In genomic region chr9:22002194-22003162, GRCm38 (mm10) we compare ENCODE assay signal across 8 mouse cellular contexts. TPM values are rescaled to one million over a fixed set of nuclear protein-coding genes. Genes with fewer than 3 reads are reported as not detected.
DNase-seq lines count a peak whose midpoint lies in the region; ATAC-seq and TF ChIP-seq lines count a peak whose summit lies in the region.

Gene Ccdc151 (minus strand): TSS chr9:22002634.
Gene Prkcsh (plus strand): TSS chr9:22002806.

- no peak within 1 kb of the TSS for H3K27ac ChIP-seq in cortical plate, adult 2 months (ENCODE audit: insufficient read depth, low read length)

- TF ChIP-seq POLR2A in cortical plate, adult 2 months (IDR thresholded peaks at IDR 0.05; ENCODE audit: extremely low read depth, insufficient read depth, low read length) = peak; percentile 93

- peaks cover 6% of the 10 kb centered on the region for H3K4me1 ChIP-seq in cortical plate, adult 2 months (ENCODE audit: control insufficient read depth, insufficient read depth, low read length)
- peaks cover 52% of the 10 kb centered on the region for H3K4me1 ChIP-seq in megakaryocyte, embryonic 14.5 days

- DNase-seq in gastrocnemius, adult 8-10 months (ENCODE audit: low spot score in 2 of 2) = peak; percentile 98 to 100
- peak; percentile 98 for DNase-seq in hindlimb bud, embryonic 11.5 days (ENCODE audit: extremely low spot score, low read depth, low spot score)
- DNase-seq in left cerebral cortex, adult 8-10 months (ENCODE audit: low spot score in 2 of 2) = peak; percentile 97 to 100
- peak; percentile 100 for DNase-seq in right cerebral cortex, postnatal 10 days (ENCODE audit: low spot score in 2 of 2)
- peak; percentile 97 for DNase-seq in urinary bladder, postnatal 25 days (ENCODE audit: low spot score)

- ATAC-seq in activated CD4-positive, CD25-positive, alpha-beta regulatory T cell, adult 4 months = peak; percentile 93

- H3K9me3 ChIP-seq in megakaryocyte, embryonic 14.5 days = no peaks in the 10 kb centered on the region

- no peak for TF ChIP-seq CTCF in cortical plate, adult 2 months (IDR thresholded peaks at IDR 0.05; ENCODE audit: extremely low read depth, insufficient read depth, low read length)

- peaks cover 20% of the 10 kb centered on the region for H3K27me3 ChIP-seq in megakaryocyte, embryonic 14.5 days (replicated peaks)

- peaks cover 40% of the 10 kb centered on the region for H3K36me3 ChIP-seq in megakaryocyte, embryonic 14.5 days (replicated peaks; ENCODE audit: low read length)

- peak within 1 kb of the TSS; percentile 61 for H3K4me3 ChIP-seq in cortical plate, adult 2 months (ENCODE audit: insufficient read depth, low read length)
- H3K4me3 ChIP-seq in megakaryocyte, embryonic 14.5 days (replicated peaks) = peak within 1 kb of the TSS; percentile 94

RNA-seq across cellular contexts. Expression of gene Ccdc151, which starts in this region (rescaled TPM):
- polyA plus RNA-seq in activated CD4-positive, CD25-positive, alpha-beta regulatory T cell, adult 4 months (2017; shearing (Covaris generic)) = not detected
- 7.7 and 7.9 TPM in 2 replicates for polyA plus RNA-seq in cortical plate, adult 2 months (2012; rRNA removed)
- total RNA-seq in gastrocnemius, adult 8-10 months (2022) = not detected
- 1 to 10 TPM; 6.6 to 9.2 (median 6.7) TPM for total RNA-seq in left cerebral cortex, adult 8-10 months (2022)
- 0.18 TPM in 1 of 2 replicates, not detected in the other for polyA plus RNA-seq in megakaryocyte, embryonic 14.5 days (2012; ENCODE audit: insufficient read depth, low replicate concordance)

RNA-seq across cellular contexts. Expression of gene Prkcsh, which starts in this region (rescaled TPM):
- polyA plus RNA-seq in activated CD4-positive, CD25-positive, alpha-beta regulatory T cell, adult 4 months (2017; shearing (Covaris generic)) = 10 to 100 TPM; 28.9 to 43.9 TPM
- polyA plus RNA-seq in cortical plate, adult 2 months (2012; rRNA removed) = 99.1 and 103 TPM in 2 replicates
- 10 to 100 TPM; 25.3 to 27.8 (median 26.4) TPM for total RNA-seq in gastrocnemius, adult 8-10 months (2022)
- total RNA-seq in left cerebral cortex, adult 8-10 months (2022) = 10 to 100 TPM; 89.5 to 94.0 (median 91.8) TPM
- polyA plus RNA-seq in megakaryocyte, embryonic 14.5 days (2012; ENCODE audit: insufficient read depth, low replicate concordance) = 194 and 215 TPM in 2 replicates

Comparison
In these comparisons a context has a peak if more than half of its experiments do, and no peak if none do; other contexts are left out.
1. RNA of gene Ccdc151 (total RNA-seq): 6.6 to 9.2 TPM in left cerebral cortex, adult 8-10 months; not detected in gastrocnemius, adult 8-10 months; every median in the first group is over 4 times any median in the second.
2. Peak in every context shown above with its lines, with median percentiles within 50 percentile points of each other: DNase-seq.